In the genomic region with DNA sequence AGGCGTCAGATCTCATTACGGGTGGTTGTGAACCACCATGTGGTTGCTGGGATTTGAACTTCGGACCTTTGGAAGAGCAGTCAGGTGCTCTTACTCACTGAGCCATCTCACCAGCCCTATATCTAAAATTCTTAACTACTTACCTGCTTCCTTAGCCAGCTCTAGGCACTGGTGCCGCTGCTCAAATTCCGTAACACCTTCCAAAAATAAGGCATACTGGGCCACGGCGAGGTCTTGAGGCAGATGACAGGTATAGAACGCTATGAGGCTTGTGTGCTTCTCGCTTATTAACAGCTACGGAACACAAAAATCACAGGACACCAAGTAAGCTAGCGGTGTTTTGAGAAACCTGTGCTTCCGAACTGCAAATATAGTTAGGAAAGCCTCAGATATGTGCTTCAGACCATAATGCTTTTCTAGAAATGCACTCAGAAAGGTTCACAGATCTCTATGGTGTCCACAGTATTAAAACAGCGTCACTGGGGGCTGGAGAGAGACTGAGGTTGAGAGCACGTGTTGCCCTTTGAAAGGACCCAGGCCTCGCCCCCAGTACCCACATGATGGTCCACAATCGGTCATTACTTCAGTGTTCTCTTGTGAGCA, we compare ENCODE assay signal across 30 mouse cellular contexts.
"Had no signal": no experiment of that assay in that cellular context is flagged by ENCODE, and none has a peak within 500 bp of the region (broad histone marks: within the 10 kb centered on the region; RNA-seq: fewer than 3 reads in every experiment).

No protein-coding gene starts in this region.

- H3K27me3 ChIP-seq: heart, embryonic 12.5 days; heart, embryonic 13.5 days; heart, embryonic 15.5 days; hindbrain, embryonic 12.5 days; hindbrain, embryonic 13.5 days; hindbrain, embryonic 15.5 days; intestine, embryonic 15.5 days; kidney, embryonic 15.5 days had no signal

- H3K9me3 ChIP-seq: heart, embryonic 10.5 days; heart, embryonic 12.5 days; heart, embryonic 13.5 days; heart, embryonic 15.5 days; hindbrain, embryonic 10.5 days; hindbrain, embryonic 12.5 days; hindbrain, embryonic 13.5 days; hindbrain, embryonic 15.5 days; intestine, embryonic 15.5 days; kidney, embryonic 15.5 days had no signal

- H3K9ac ChIP-seq: heart, embryonic 12.5 days; heart, embryonic 13.5 days; heart, embryonic 15.5 days; hindbrain, embryonic 12.5 days; hindbrain, embryonic 13.5 days; hindbrain, embryonic 14.5 days; hindbrain, embryonic 15.5 days; intestine, embryonic 15.5 days; kidney, embryonic 15.5 days had no signal

- ATAC-seq: hindbrain, embryonic 16.5 days; hindbrain, postnatal 0 days; inflammation-experienced regulatory T-cells, adult 6 months; intestine, embryonic 15.5 days had no signal

- H3K27ac ChIP-seq: heart, embryonic 10.5 days; heart, embryonic 13.5 days; heart, embryonic 15.5 days; hindbrain, embryonic 10.5 days; hindbrain, embryonic 12.5 days; hindbrain, embryonic 13.5 days; hindbrain, embryonic 14.5 days; hindbrain, embryonic 15.5 days; hindbrain, postnatal 0 days; intestine, embryonic 15.5 days; kidney, embryonic 15.5 days; kidney, postnatal 0 days; layer of hippocampus, adult 2 months had no signal

- DNase-seq: heart, postnatal 10 days; heart, postnatal 14 days; heart, postnatal 36 days; heart, postnatal 4 days; kidney, adult 18-20 months; kidney, adult 8-10 months; kidney, adult 9 months; kidney, postnatal 10 days; kidney, postnatal 14 days; kidney, postnatal 25 days; kidney, postnatal 4 days; layer of hippocampus, adult 9-11 months; layer of hippocampus, postnatal 36 days had no signal

- H3K4me2 ChIP-seq: heart, embryonic 11.5 days; heart, embryonic 12.5 days; heart, embryonic 13.5 days; heart, embryonic 15.5 days; hindbrain, embryonic 12.5 days; hindbrain, embryonic 13.5 days; hindbrain, embryonic 14.5 days; hindbrain, embryonic 15.5 days; intestine, embryonic 15.5 days; kidney, embryonic 15.5 days had no signal

- H3K4me1 ChIP-seq: heart, embryonic 10.5 days; heart, embryonic 12.5 days; heart, embryonic 13.5 days; heart, embryonic 15.5 days; hindbrain, embryonic 10.5 days; hindbrain, embryonic 12.5 days; hindbrain, embryonic 13.5 days; hindbrain, embryonic 15.5 days; intestine, embryonic 15.5 days; kidney, embryonic 15.5 days had no signal

- H3K4me3 ChIP-seq: heart, embryonic 10.5 days; heart, embryonic 12.5 days; heart, embryonic 13.5 days; heart, embryonic 15.5 days; hindbrain, embryonic 10.5 days; hindbrain, embryonic 12.5 days; hindbrain, embryonic 13.5 days; hindbrain, embryonic 15.5 days; intestine, embryonic 15.5 days; kidney, embryonic 15.5 days; layer of hippocampus, adult 2 months had no signal
